Mouse (Mus musculus): ENCODE measurements around the gene Gh. TPM values are rescaled to one million over a fixed set of nuclear protein-coding genes. Genes with fewer than 3 reads are reported as not detected.

Gene Gh
- polyA plus RNA-seq, 1 experiment from 2014 or later: not detected

- Histone ChIP-seq H3K27me3 (replicated peaks; ENCODE audit: control insufficient read depth, insufficient read depth, low read length) (no peaks in the 10 kb centered on the region), H3K4me2 (ENCODE audit: low read length) (0 out of 2 replicates have a peak overlapping the region, but pooled peaks have one; percentile 6), H3K9ac (ENCODE audit: low read length) (no peak overlapping the region), H3K4me3 (ENCODE audit: low read depth, low read length) (no peak overlapping the region), H3K27ac (ENCODE audit: low read depth) (peak overlapping the region; percentile 38; the same call in 1 of the 2 replicates), H3K9me3 (ENCODE audit: control insufficient read depth, low read length) (no peaks in the 10 kb centered on the region), H3K4me1 (replicated peaks; ENCODE audit: control insufficient read depth, insufficient read depth, low read length) (peaks cover 18% of the 10 kb centered on the region), H3K36me3 (ENCODE audit: control insufficient read depth, insufficient read depth, low read length) (no peaks in the 10 kb centered on the region)
- WGBS: 58% methylated on average over 21 of the region's 21 CpGs
- DNase-seq (ENCODE audit: low spot score) (peak; percentile 58), ATAC-seq (replicated peaks; ENCODE audit: low FRiP score, low TSS enrichment, low read depth) (no peak)
Measured at GRCm38 (mm10) chr11:106318406-106319366, 17.0 kb upstream of the Gh start.

DNA sequence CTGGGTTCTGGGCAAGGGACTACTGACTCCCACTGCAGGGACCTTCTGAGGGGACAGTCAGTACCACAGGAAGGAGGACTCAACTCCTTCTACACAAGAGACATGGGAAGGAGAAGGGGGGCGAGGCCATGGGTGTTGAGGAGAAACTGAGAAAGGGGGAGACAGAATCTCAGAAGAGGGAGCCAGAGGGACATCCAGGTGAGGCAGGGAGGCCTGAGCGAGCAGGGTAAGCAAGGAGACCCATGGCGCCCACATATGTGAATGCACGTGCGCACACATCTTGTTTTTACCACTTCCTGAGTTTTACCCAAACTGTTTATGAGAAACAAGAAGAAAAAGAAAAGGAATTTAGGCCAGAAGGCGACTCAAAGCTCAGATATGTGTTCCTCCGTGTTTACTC lies 16.1 kb upstream of the Gh start:
- H3K4me2 ChIP-seq (ENCODE audit: low read length): no peak overlapping the region
- no peak overlapping the region for H3K9ac ChIP-seq (ENCODE audit: low read length)
- ATAC-seq (replicated peaks; ENCODE audit: low FRiP score, low TSS enrichment, low read depth) (no peak), DNase-seq (ENCODE audit: low spot score) (no peak)
- H3K9me3 ChIP-seq (ENCODE audit: control insufficient read depth, low read length): no peaks in the 10 kb centered on the region
- peaks cover 19% of the 10 kb centered on the region for H3K4me1 ChIP-seq (replicated peaks; ENCODE audit: control insufficient read depth, insufficient read depth, low read length)
- H3K4me3 ChIP-seq (ENCODE audit: low read depth, low read length): no peak overlapping the region
- WGBS: 70% methylated on average over 7 of the region's 7 CpGs
- H3K36me3 ChIP-seq (ENCODE audit: control insufficient read depth, insufficient read depth, low read length): no peaks in the 10 kb centered on the region
- H3K27ac ChIP-seq (ENCODE audit: low read depth): no peak overlapping the region
- no peaks in the 10 kb centered on the region for H3K27me3 ChIP-seq (replicated peaks; ENCODE audit: control insufficient read depth, insufficient read depth, low read length)

- Histone ChIP-seq H3K27me3 (replicated peaks; ENCODE audit: control insufficient read depth, insufficient read depth, low read length) (no peaks in the 10 kb centered on the region), H3K9ac (ENCODE audit: low read length) (no peak overlapping the region), H3K36me3 (ENCODE audit: control insufficient read depth, insufficient read depth, low read length) (no peaks in the 10 kb centered on the region), H3K9me3 (ENCODE audit: control insufficient read depth, low read length) (no peaks in the 10 kb centered on the region), H3K4me3 (ENCODE audit: low read depth, low read length) (no peak overlapping the region), H3K4me2 (ENCODE audit: low read length) (no peak overlapping the region), H3K27ac (ENCODE audit: low read depth) (no peak overlapping the region), H3K4me1 (replicated peaks; ENCODE audit: control insufficient read depth, insufficient read depth, low read length) (peaks cover 19% of the 10 kb centered on the region)
- WGBS: 74% methylated on average over 1 of the region's 1 CpGs
- DNase-seq (ENCODE audit: low spot score) (no peak), ATAC-seq (replicated peaks; ENCODE audit: low FRiP score, low TSS enrichment, low read depth) (no peak)
Measured at GRCm38 (mm10) chr11:106316416-106316815, 14.8 kb upstream of the Gh start.

- DNase-seq (ENCODE audit: low spot score) (no peak), ATAC-seq (replicated peaks; ENCODE audit: low FRiP score, low TSS enrichment, low read depth) (no peak)
- Histone ChIP-seq H3K9ac (ENCODE audit: low read length) (no peak within 1 kb of the TSS), H3K36me3 (ENCODE audit: control insufficient read depth, insufficient read depth, low read length) (no peaks in the 10 kb centered on the region), H3K27ac (ENCODE audit: low read depth) (no peak within 1 kb of the TSS), H3K9me3 (ENCODE audit: control insufficient read depth, low read length) (no peaks in the 10 kb centered on the region), H3K4me2 (ENCODE audit: low read length) (no peak within 1 kb of the TSS), H3K4me3 (ENCODE audit: low read depth, low read length) (no peak within 1 kb of the TSS), H3K4me1 (replicated peaks; ENCODE audit: control insufficient read depth, insufficient read depth, low read length) (peaks cover 19% of the 10 kb centered on the region), H3K27me3 (replicated peaks; ENCODE audit: control insufficient read depth, insufficient read depth, low read length) (no peaks in the 10 kb centered on the region)
- WGBS: 52% methylated on average over 9 of the region's 9 CpGs
Measured at GRCm38 (mm10) chr11:106314333-106314812, 12.7 kb upstream of the Gh start, which contains the start of gene Cd79b. TSS of gene Cd79b (minus strand) at chr11:106314762.

- Histone ChIP-seq H3K4me3 (ENCODE audit: low read depth, low read length) (no peak overlapping the region), H3K27ac (ENCODE audit: low read depth) (no peak overlapping the region), H3K9ac (ENCODE audit: low read length) (no peak overlapping the region), H3K36me3 (ENCODE audit: control insufficient read depth, insufficient read depth, low read length) (no peaks in the 10 kb centered on the region), H3K4me2 (ENCODE audit: low read length) (no peak overlapping the region), H3K4me1 (replicated peaks; ENCODE audit: control insufficient read depth, insufficient read depth, low read length) (peaks cover 13% of the 10 kb centered on the region), H3K9me3 (ENCODE audit: control insufficient read depth, low read length) (no peaks in the 10 kb centered on the region), H3K27me3 (replicated peaks; ENCODE audit: control insufficient read depth, insufficient read depth, low read length) (no peaks in the 10 kb centered on the region)
- no peak for DNase-seq (ENCODE audit: low spot score)
- WGBS: 56% methylated on average over 5 of the region's 5 CpGs
- peak; percentile 78; the same call in 1 of the 2 replicates for ATAC-seq (replicated peaks; ENCODE audit: low FRiP score, low TSS enrichment, low read depth)
Measured at GRCm38 (mm10) chr11:106313533-106313932, 11.9 kb upstream of the Gh start.

DNA sequence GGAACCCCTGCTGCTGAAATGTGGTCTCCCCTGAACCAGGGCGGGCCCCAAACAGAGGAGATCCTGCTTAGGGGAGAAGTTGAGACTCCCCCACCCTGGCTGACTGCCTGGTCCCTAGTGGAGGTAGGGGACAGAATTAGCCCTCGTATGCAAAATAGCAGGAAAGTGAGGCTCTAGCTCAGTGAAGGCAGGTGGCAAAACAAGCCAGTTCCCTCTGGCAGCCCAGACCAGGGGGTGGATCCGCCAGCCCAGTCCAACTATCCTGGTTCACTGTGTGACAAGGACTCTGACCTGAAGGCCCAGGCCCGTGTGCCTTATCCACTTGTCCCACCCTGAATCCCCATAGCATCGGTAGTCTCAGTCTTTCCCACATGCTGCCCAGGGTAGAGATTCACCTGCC lies 8.5 kb upstream of the Gh start:
- Histone ChIP-seq H3K9ac (ENCODE audit: low read length) (no peak overlapping the region), H3K9me3 (ENCODE audit: control insufficient read depth, low read length) (no peaks in the 10 kb centered on the region), H3K4me2 (ENCODE audit: low read length) (no peak overlapping the region), H3K4me1 (replicated peaks; ENCODE audit: control insufficient read depth, insufficient read depth, low read length) (peaks cover 9% of the 10 kb centered on the region), H3K27me3 (replicated peaks; ENCODE audit: control insufficient read depth, insufficient read depth, low read length) (no peaks in the 10 kb centered on the region), H3K27ac (ENCODE audit: low read depth) (no peak overlapping the region), H3K36me3 (ENCODE audit: control insufficient read depth, insufficient read depth, low read length) (no peaks in the 10 kb centered on the region), H3K4me3 (ENCODE audit: low read depth, low read length) (no peak overlapping the region)
- ATAC-seq (replicated peaks; ENCODE audit: low FRiP score, low TSS enrichment, low read depth) (no peak), DNase-seq (ENCODE audit: low spot score) (no peak)
- WGBS: 65% methylated on average over 5 of the region's 5 CpGs

DNA sequence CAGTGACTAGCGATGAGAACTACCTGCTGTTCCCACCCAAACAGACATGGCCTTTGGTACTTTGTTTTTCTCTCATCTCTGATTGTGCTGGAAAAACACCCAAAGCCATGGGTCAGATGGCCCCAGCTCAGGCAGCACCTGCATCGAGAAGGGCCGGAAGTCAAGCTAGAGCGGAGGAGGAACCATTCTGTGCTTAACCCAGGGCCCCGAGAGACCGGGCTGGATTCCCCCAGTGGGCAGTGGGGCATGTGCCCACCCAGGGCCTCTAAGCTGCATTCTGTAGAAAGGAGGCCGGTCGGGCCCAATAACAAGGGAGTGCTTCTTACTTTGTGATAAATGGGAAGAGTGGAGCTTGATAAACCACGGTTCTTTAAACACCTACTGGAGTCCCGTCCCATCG lies 6.5 kb upstream of the Gh start:
- no peak overlapping the region for H3K4me2 ChIP-seq (ENCODE audit: low read length)
- H3K9ac ChIP-seq (ENCODE audit: low read length): no peak overlapping the region
- no peaks in the 10 kb centered on the region for H3K36me3 ChIP-seq (ENCODE audit: control insufficient read depth, insufficient read depth, low read length)
- no peak overlapping the region for H3K4me3 ChIP-seq (ENCODE audit: low read depth, low read length)
- ATAC-seq (replicated peaks; ENCODE audit: low FRiP score, low TSS enrichment, low read depth): no peak
- no peak overlapping the region for H3K27ac ChIP-seq (ENCODE audit: low read depth)
- H3K4me1 ChIP-seq (replicated peaks; ENCODE audit: control insufficient read depth, insufficient read depth, low read length): no peaks in the 10 kb centered on the region
- H3K9me3 ChIP-seq (ENCODE audit: control insufficient read depth, low read length): no peaks in the 10 kb centered on the region
- H3K27me3 ChIP-seq (replicated peaks; ENCODE audit: control insufficient read depth, insufficient read depth, low read length): no peaks in the 10 kb centered on the region
- DNase-seq (ENCODE audit: low spot score): no peak
- WGBS: 82% methylated on average over 11 of the region's 11 CpGs

GRCm38 (mm10) chr11:106307432-106307831 lies 5.8 kb upstream of the Gh start:
- no peaks in the 10 kb centered on the region for H3K36me3 ChIP-seq (ENCODE audit: control insufficient read depth, insufficient read depth, low read length)
- no peak overlapping the region for H3K4me3 ChIP-seq (ENCODE audit: low read depth, low read length)
- no peak overlapping the region for H3K9ac ChIP-seq (ENCODE audit: low read length)
- H3K9me3 ChIP-seq (ENCODE audit: control insufficient read depth, low read length): no peaks in the 10 kb centered on the region
- no peaks in the 10 kb centered on the region for H3K27me3 ChIP-seq (replicated peaks; ENCODE audit: control insufficient read depth, insufficient read depth, low read length)
- 62% methylated on average over 5 of the region's 5 CpGs for WGBS
- H3K4me1 ChIP-seq (replicated peaks; ENCODE audit: control insufficient read depth, insufficient read depth, low read length): no peaks in the 10 kb centered on the region
- H3K27ac ChIP-seq (ENCODE audit: low read depth): no peak overlapping the region
- DNase-seq (ENCODE audit: low spot score) (no peak), ATAC-seq (replicated peaks; ENCODE audit: low FRiP score, low TSS enrichment, low read depth) (no peak)
- H3K4me2 ChIP-seq (ENCODE audit: low read length): no peak overlapping the region

All from intestine, embryonic 14.5 days (tissue).